Mouse (Mus musculus) ES-Bruce4 (cell line): ENCODE measurements around the gene Arl15. TPM values are rescaled to one million over a fixed set of nuclear protein-coding genes. Genes with fewer than 3 reads are reported as not detected.

Experiments
- H3K27ac ChIP-seq: 2 replicates; pipeline ENCODE4 v1.5.1; 2012; ENCODE audit warnings: low read length, inconsistent platforms; ENCODE audit not compliant: insufficient read depth
- H3K27me3 ChIP-seq: 2 replicates; pipeline ENCODE4 v1.6.1; 2012; ENCODE audit warnings: mild to moderate bottlenecking, low read length, inconsistent platforms; ENCODE audit not compliant: control insufficient read depth, poor library complexity, insufficient read depth, severe bottlenecking
- H3K36me3 ChIP-seq: 2 replicates; pipeline ENCODE4 v1.6.1; 2012; ENCODE audit warnings: inconsistent platforms, mild to moderate bottlenecking, low read length, moderate library complexity; ENCODE audit not compliant: control insufficient read depth, poor library complexity, insufficient read depth, severe bottlenecking
- H3K4me1 ChIP-seq: one replicate; pipeline ENCODE4 v1.8.1; 2011; ENCODE audit warnings: low read length; ENCODE audit not compliant: control insufficient read depth, insufficient read depth
- H3K4me3 ChIP-seq: 2 replicates; pipeline ENCODE4 v1.5.1; 2011; ENCODE audit warnings: low read depth, mild to moderate bottlenecking, low read length
- H3K9ac ChIP-seq: 2 replicates; pipeline ENCODE4 v1.6.1; 2012; ENCODE audit warnings: low read depth, mild to moderate bottlenecking, inconsistent platforms; ENCODE audit not compliant: poor library complexity, severe bottlenecking
- H3K9me3 ChIP-seq: replicated peaks from 2 replicates; pipeline ENCODE4 v1.6.1; 2012; ENCODE audit warnings: mild to moderate bottlenecking, low read length, inconsistent platforms; ENCODE audit not compliant: control insufficient read depth, poor library complexity, insufficient read depth, severe bottlenecking
- CTCF ChIP-seq: IDR thresholded peaks from one replicate; pipeline ENCODE4 v1.8.1; 2011; ENCODE audit warnings: low read depth, low read length
- EP300 ChIP-seq: IDR thresholded peaks from 2 replicates; pipeline ENCODE4 v1.6.1; 2011; ENCODE audit warnings: low read depth, low read length; ENCODE audit not compliant: insufficient read depth
- POLR2A ChIP-seq: IDR thresholded peaks from one replicate; pipeline ENCODE4 v1.8.1; 2011; ENCODE audit warnings: low read length; ENCODE audit not compliant: insufficient read depth
- polyA plus RNA-seq: library from polyadenylated mRNA; stranded (reverse); fragments of >200 nt; gene quantifications from 2 replicates; pipeline ENCODE4 v1.2.4, GENCODE M21; 2011; ENCODE audit warnings: low read depth; ENCODE audit not compliant: missing spikeins, insufficient read depth, insufficient read length

The Arl15 gene
- polyA plus RNA-seq, 1 experiment: 53.3 TPM

GRCm38 (mm10) chr13:113887090-113887489 lies 92.8 kb downstream of the Arl15 start:
- Histone ChIP-seq H3K4me1 (peaks cover 6% of the 10 kb centered on the region), H3K36me3 (no peaks in the 10 kb centered on the region), H3K4me3 (no peak overlapping the region), H3K27me3 (no peaks in the 10 kb centered on the region), H3K27ac (no peak overlapping the region), H3K9me3 (no peaks in the 10 kb centered on the region), H3K9ac (no peak overlapping the region)
- no peak for TF ChIP-seq POLR2A
- TF ChIP-seq CTCF: no peak
- no peak for TF ChIP-seq EP300

- Histone ChIP-seq H3K9me3 (no peaks in the 10 kb centered on the region), H3K4me3 (no peak overlapping the region), H3K27me3 (no peaks in the 10 kb centered on the region), H3K36me3 (no peaks in the 10 kb centered on the region), H3K4me1 (peaks cover 6% of the 10 kb centered on the region), H3K9ac (no peak overlapping the region), H3K27ac (no peak overlapping the region)
- TF ChIP-seq EP300 (no peak), CTCF (no peak), POLR2A (no peak)
Observed at GRCm38 (mm10) chr13:113888126-113888525, 93.8 kb downstream of the Arl15 start.

DNA sequence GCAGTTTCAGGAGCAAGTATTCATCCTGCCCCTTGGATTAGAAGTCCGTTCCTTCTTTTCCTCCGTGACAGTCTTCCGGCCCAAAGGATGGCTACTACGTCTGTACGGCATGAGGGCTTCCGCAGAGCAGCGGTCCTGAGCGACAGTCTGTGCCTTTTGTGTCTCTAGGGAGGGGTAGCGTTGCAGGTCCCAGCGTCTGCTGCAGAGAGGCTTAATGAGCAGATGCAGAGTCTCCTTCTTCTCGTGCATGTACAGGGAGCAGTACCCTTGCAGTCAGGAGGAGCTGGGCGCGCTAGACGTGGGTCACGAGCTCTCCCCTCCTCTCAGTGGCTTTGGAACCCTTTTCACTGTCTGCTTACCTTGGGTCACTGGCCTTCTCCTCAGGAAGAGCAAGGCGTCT lies 94.4 kb downstream of the Arl15 start:
- peak overlapping the region; percentile 11; the same call in 1 of the 2 replicates for H3K4me3 ChIP-seq
- no peaks in the 10 kb centered on the region for H3K9me3 ChIP-seq
- H3K9ac ChIP-seq: no peak overlapping the region
- no peak overlapping the region for H3K27ac ChIP-seq
- H3K27me3 ChIP-seq: no peaks in the 10 kb centered on the region
- H3K4me1 ChIP-seq: peaks cover 6% of the 10 kb centered on the region
- no peaks in the 10 kb centered on the region for H3K36me3 ChIP-seq
- TF ChIP-seq EP300 (no peak), CTCF (no peak), POLR2A (no peak)

DNA sequence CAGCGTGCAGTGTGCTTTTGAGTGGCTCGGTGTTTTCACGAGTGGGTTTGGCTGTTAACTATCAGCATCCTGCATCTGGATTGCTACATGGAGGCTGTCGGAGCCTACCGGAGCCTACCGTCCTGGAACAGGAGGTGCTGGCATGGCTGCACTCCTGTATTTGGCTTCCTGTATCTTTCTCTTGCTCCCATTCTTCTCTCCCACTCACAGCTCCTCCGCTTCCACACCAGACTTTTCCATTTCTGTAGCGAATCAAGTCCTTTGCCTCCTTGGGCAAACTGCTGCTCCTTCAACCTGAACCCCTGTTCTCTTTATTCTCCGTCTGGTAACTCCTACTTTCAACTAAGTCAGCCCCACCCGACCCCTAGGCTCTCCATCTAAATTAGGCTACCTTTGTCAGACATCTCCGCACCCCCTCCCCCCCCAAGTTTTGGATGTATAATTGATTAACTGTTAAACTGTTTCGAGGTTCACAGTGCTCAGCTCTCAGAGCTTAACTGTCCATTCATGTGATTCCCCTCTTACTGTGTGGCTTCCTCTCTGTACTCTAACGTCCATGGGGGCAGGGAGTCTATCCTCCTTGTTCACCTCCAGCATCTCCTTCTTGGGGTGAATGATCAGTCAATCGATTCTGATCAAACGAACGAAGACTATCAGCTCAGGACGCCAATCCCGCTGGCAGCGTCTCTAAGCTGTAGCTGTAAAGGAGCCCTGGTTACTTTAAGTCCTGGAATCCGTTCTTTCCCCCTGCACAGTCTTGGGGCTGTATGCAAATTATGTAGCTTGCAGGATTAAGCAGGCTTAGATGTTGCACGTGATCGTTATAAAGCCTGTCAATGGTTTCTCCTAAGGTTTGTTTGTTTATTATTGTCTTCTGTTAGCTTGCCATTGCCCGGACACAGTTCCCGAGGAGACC lies 95.1 kb downstream of the Arl15 start:
- no peak for TF ChIP-seq CTCF
- no peak for TF ChIP-seq EP300
- TF ChIP-seq POLR2A: no peak
- Histone ChIP-seq H3K4me1 (peaks cover 6% of the 10 kb centered on the region), H3K36me3 (no peaks in the 10 kb centered on the region), H3K9ac (no peak overlapping the region), H3K9me3 (no peaks in the 10 kb centered on the region), H3K4me3 (peak overlapping the region; percentile 11; the same call in 1 of the 2 replicates), H3K27ac (no peak overlapping the region), H3K27me3 (no peaks in the 10 kb centered on the region)

DNA sequence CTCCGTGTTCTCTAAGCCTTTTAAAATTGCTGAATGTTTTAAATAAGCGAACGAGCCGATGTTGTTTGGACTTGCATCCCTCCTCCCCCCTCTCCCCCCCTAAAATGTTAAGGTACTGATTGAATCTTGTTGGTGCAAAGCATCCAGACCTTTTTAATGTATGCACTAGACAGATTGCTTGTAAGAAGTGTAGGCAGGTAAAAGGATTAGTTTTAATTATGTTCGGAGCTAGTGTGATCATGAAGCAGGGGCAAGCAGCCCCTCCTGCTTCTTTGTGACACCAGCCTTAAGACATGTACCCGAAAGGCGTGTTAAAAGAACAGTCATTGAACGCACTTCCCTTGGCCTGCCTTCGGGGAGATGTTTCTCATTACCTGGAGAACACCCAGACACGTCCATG lies 102.4 kb downstream of the Arl15 start:
- Histone ChIP-seq H3K4me3 (no peak overlapping the region), H3K4me1 (peaks cover 3% of the 10 kb centered on the region), H3K9ac (no peak overlapping the region), H3K27me3 (no peaks in the 10 kb centered on the region), H3K36me3 (no peaks in the 10 kb centered on the region), H3K9me3 (no peaks in the 10 kb centered on the region), H3K27ac (no peak overlapping the region)
- TF ChIP-seq EP300 (no peak), CTCF (no peak)

DNA sequence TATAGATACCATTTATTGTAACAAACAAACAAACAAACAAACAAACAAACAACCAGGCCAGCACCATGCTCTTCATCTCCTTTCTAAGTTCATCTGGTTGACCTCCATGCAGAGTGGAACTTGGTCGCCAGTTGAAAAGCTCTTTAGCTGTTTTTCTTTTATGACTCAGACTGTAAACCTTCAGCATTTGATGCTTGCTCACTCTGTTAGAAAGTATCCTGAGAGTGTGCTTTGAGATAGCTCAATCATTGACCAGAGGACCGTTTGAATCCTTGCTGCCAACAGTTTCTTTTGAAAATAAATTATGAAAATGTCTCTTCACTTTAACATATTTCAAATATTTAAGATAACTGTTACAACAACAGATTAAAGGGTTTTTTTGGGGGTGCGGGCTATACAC lies 103.2 kb downstream of the Arl15 start:
- H3K9ac ChIP-seq: no peak overlapping the region
- peaks cover 3% of the 10 kb centered on the region for H3K4me1 ChIP-seq
- no peak overlapping the region for H3K4me3 ChIP-seq
- no peaks in the 10 kb centered on the region for H3K36me3 ChIP-seq
- H3K9me3 ChIP-seq: no peaks in the 10 kb centered on the region
- TF ChIP-seq CTCF: no peak
- TF ChIP-seq EP300: no peak
- no peak for TF ChIP-seq POLR2A
- H3K27ac ChIP-seq: no peak overlapping the region
- H3K27me3 ChIP-seq: no peaks in the 10 kb centered on the region
